Mouse (Mus musculus): ENCODE measurements at regions not wholly inside any gene's neighbourhood (a gene's known extent, or its start where the extent isn't known, plus 50 kb on each side); places are given as distances from the start of the nearest gene placed in this dataset.
A peak's percentile ranks its signal among the peaks of the same experiment; 100 is the strongest.

GRCm38 (mm10) chr2:129883417-129883816 lies 83.1 kb downstream of the Stk35 start:
- intact Hi-C loops (cut with DNase I), result no loop called here
- DNase-seq (ENCODE audit: extremely low spot score in 1 of 2, low spot score in 2 of 2), result peak in 1 of 2 experiments; percentile 58

DNA sequence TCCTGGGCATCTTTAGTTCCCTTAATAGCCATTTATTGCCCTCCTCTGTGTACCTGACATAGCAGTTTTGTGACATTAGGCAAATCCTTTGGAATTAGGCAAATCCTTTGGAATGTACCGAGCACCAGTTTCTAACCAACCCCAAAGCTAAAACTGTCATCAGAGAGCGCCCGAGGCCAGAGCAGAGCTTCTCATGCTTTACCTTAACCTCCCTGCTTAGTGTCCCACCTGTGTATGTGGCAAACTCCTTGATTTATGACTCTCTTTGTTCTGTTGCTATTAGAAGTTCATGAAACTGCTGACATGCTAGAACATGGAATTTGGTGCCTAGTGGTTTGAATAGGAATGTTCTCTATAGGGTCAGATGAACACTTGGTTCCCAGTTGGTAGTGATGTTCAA lies 84.0 kb downstream of the Stk35 start:
- DNase-seq (ENCODE audit: extremely low spot score in 1 of 2, low spot score in 2 of 2), result no peak
- intact Hi-C loops (cut with DNase I), result no loop called here

- intact Hi-C loops (cut with DNase I), result no loop called here
- peak in 1 of 2 experiments; percentile 53 for DNase-seq (ENCODE audit: extremely low spot score in 1 of 2, low spot score in 2 of 2)
These were observed 85.2 kb downstream of the Stk35 start for GRCm38 (mm10) chr2:129885536-129885935.

- intact Hi-C loops (cut with DNase I), result no loop called here
These were observed 92.9 kb downstream of the Stk35 start for GRCm38 (mm10) chr2:129893231-129893630.

DNA sequence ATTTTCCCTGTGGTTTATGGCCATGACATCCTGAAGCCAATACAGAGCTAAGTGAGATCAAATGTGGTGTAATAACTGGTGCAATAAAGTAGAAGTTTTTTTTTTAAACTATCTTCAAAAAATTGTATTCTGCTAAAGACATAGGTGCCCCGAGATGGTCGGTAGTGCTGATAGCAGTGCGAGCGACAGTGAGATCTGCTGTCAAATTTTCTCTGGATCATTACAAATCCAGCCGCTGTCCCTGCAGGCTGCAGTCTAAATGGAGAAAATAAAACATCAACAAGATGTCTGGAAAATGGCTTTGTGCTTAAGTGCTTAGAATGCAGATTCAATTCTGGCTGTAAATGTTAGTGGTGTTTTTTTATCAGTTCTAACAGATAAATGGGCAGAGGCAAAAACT lies 93.5 kb downstream of the Stk35 start:
- intact Hi-C loops (cut with DNase I), result no loop called here
- no peak for DNase-seq (ENCODE audit: extremely low spot score in 1 of 2, low spot score in 2 of 2)

More at GRCm38 (mm10) chr2:129893231-129893630, 92.9 kb downstream of the Stk35 start:
- no peak for DNase-seq (ENCODE audit: extremely low spot score in 1 of 2, low spot score in 2 of 2)

DNA sequence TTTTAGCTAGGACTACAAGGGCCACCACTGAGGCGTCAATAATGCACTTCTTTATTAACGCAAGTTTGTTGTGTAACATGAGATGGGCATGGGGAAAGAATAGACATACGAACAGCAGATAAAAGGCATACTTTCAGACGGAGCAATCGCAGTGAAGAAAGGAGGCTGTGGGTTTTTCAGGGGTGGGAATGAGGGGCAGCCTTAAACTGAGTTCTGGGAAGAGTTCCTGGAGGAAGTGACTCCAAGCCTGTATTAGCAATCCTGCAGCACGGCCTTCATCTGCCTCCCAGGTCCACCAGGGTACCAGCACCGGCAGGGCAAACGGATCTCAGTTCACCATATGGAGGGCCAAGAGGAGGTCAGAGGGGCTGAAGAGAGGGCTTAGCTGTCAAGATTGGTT lies 94.6 kb downstream of the Stk35 start:
- DNase-seq (ENCODE audit: extremely low spot score in 1 of 2, low spot score in 2 of 2), result no peak
- intact Hi-C loops (cut with DNase I), result no loop called here

DNA sequence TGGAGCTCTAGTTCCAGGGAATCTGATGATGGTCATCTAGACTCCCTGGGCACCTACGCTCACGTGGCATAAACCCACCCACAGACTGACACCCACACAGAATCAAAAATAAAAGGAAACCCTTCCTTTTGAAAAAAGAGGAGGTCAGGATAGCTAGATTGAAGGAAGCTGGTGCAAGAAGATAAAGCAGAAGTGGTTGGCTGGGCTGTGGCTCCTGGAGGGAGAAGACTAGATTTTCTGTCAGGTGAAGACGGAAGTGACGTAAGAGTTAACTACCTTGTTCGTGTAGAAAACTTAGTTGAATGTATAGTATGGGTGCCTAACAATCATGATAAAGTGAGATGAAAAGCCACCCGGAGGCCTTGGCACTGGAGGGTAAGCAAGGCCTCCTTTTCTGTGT lies 95.1 kb downstream of the Stk35 start:
- DNase-seq (ENCODE audit: extremely low spot score in 1 of 2, low spot score in 2 of 2), result no peak
- intact Hi-C loops (cut with DNase I), result no loop called here

- DNase-seq (ENCODE audit: extremely low spot score in 1 of 2, low spot score in 2 of 2), result no peak
- intact Hi-C loops (cut with DNase I), result no loop called here
These were observed 96.4 kb downstream of the Stk35 start for GRCm38 (mm10) chr2:129896696-129897095.

DNA sequence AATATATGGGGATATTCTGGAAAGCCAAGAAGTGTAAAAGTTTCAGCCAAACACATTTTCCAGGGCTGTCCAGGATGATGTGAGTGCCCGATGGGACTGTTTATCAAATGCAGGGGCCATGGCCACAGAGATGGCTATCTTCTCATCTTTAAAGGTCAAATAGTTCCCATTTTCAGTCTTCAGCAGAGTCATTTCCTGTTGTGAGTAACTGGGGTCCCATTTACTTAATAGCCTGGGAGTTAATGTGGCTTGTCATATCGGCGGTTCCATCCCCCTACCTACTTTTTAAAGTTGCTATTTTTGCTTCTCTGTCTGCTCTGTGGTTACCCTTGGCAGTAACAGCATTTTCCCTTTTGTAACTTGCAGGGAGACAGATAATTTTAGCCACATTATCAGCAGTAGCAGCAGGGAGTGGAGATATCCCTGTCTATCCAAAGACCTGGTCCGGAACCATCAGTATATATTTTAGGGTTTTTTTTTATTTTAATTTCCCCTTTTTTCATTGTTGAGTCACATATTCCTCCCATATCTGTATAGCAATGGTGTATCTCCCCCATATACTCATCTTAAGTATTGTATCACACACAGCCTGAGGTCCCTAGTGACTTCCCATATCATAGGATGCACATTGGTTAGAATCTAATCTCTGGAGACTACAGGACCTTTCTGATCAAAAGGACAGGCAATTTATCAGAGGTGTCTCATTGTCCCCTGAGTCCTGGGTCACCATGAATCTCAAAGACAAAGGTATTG lies 103.2 kb downstream of the Stk35 start:
- intact Hi-C loops (cut with DNase I), result loop anchor here (2.0 kb wide), 2 partner anchors 155 to 265 kb away; no protein-coding TSS in a partner anchor
- no peak for DNase-seq (ENCODE audit: extremely low spot score in 1 of 2, low spot score in 2 of 2)

GRCm38 (mm10) chr2:129904753-129905152 lies 104.4 kb downstream of the Stk35 start:
- DNase-seq (ENCODE audit: extremely low spot score in 1 of 2, low spot score in 2 of 2), result peak in 1 of 2 experiments; percentile 35
- intact Hi-C loops (cut with DNase I), result loop anchor here (2.0 to 5.0 kb wide), 2 partner anchors 93 to 154 kb away; no protein-coding TSS in a partner anchor

DNA sequence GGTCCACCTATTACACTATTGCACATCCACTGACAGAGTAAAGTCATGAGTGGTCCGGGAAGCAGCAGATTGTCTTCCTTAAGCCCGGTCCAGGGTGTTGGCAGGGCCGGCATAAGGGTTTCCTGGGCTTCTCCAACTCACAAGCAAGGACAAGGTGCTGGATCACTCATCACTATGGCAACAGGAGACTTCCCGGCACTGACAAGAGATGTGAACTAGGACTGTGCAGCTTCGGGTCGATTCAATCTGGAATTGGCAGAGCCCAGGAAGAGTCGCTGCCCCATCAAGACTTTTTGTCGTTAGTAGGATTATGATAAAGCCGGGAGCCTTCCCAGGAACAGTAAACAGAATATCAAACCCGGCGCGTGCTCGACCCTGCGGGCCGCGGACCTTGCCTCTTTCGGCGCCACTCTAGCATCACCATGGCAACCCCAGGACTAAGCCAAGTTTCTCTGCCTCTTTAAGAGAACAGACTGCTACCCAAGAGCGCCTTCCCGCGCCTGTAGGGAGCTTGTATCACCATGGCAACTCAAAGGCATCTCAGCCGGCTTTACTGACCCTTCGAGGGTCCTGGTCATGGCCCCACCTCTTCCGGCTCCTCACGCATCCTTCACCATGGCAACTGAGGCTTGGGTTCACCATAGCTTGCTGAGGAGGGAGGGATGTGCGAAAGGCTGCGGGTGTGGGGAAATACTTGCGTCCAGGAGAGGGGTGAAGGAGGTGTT lies 103.3 kb upstream of the Tgm3 start:
- intact Hi-C loops (cut with DNase I), result loop anchor here (5.0 kb wide), 1 partner anchor 88 kb away; no protein-coding TSS in a partner anchor
- peak; percentile 56 to 74 for DNase-seq (ENCODE audit: extremely low spot score in 1 of 2, low spot score in 2 of 2)

GRCm38 (mm10) chr2:129911203-129911921 lies 100.8 kb upstream of the Tgm3 start:
- no peak for DNase-seq (ENCODE audit: extremely low spot score in 1 of 2, low spot score in 2 of 2)
- intact Hi-C loops (cut with DNase I), result no loop called here

GRCm38 (mm10) chr2:129912556-129912955 lies 99.6 kb upstream of the Tgm3 start:
- no peak for DNase-seq (ENCODE audit: extremely low spot score in 1 of 2, low spot score in 2 of 2)
- intact Hi-C loops (cut with DNase I), result no loop called here

DNA sequence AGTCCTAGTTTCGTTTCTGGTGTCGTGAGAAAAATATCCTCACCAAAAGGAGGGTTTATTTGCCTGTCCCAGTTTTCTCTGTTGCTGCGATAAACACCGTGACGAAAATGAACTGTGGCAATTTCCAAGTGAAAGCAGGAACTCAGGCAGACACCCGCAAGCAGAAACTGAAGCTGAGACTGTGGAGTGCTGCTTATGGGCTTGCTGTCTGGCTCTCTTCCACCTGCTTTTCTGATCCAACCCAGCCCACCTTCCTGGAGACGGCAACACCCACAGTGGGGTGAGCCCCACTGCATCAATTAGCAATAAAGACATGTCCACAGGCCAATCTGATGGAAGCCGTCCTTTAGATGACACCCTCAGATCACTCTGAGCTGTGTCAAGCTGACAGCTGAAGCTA lies 97.9 kb upstream of the Tgm3 start:
- intact Hi-C loops (cut with DNase I), result no loop called here

DNA sequence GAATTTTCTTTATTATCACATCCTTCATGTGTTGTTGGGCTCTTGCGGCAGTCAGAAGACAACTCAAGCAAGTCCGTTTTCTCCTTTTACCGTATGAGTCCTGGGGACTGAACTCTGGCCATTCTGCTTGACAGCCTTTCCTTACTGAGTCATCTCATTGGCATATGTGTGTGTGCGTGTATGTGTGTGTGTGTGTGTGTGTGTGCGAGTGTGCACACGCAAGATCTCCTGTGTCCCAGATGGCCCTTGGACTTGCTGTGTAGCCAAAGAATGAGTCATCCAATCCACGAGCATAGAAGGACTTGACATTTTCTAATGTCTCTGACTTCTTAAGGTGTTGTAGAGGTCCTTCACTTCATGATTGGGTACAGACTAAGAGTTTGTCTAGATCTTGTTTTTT lies 95.7 kb upstream of the Tgm3 start:
- intact Hi-C loops (cut with DNase I), result no loop called here
- no peak for DNase-seq (ENCODE audit: extremely low spot score in 1 of 2, low spot score in 2 of 2)

More for the DNA sequence above, 97.9 kb upstream of the Tgm3 start:
- DNase-seq (ENCODE audit: extremely low spot score in 1 of 2, low spot score in 2 of 2), result peak in 1 of 2 experiments; percentile 39

DNA sequence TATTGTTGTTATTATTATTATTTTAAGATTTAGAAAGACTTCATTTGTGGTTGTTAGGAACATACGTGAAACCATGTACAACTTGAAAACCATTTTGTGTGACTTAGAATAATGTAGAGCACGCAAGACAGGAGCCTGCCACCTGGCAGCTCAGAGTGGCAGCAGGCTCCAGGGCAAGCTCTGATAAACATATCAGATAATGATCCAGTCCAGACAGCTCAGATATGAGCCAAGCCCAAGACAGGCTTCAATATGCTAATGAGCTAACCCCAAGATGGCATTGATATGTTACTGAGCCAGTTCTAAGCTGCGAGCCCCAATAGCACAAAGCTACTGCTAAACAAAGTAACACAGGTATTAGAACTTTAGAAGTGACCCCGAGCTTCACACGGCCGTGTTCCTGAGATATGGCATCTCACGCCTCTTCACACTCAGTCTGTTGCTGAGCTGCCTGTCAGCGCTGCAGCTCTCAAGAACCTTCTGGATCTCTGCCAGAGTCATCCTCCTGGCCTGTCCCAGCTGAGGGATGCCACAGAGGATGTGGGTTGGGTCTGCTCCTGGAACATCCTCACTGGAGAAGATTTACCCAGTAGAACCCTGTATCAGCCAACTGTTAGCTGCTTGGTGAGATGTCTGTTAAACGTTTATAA lies 93.9 kb upstream of the Tgm3 start:
- no peak for DNase-seq (ENCODE audit: extremely low spot score in 1 of 2, low spot score in 2 of 2)
- intact Hi-C loops (cut with DNase I), result no loop called here

- intact Hi-C loops (cut with DNase I), result no loop called here
- no peak for DNase-seq (ENCODE audit: extremely low spot score in 1 of 2, low spot score in 2 of 2)
These were observed 92.6 kb upstream of the Tgm3 start for GRCm38 (mm10) chr2:129919551-129919950.

GRCm38 (mm10) chr2:129927218-129927617 lies 84.9 kb upstream of the Tgm3 start:
- intact Hi-C loops (cut with DNase I), result no loop called here
- no peak for DNase-seq (ENCODE audit: extremely low spot score in 1 of 2, low spot score in 2 of 2)

GRCm38 (mm10) chr2:129933578-129933977 lies 78.6 kb upstream of the Tgm3 start:
- DNase-seq (ENCODE audit: extremely low spot score in 1 of 2, low spot score in 2 of 2), result no peak
- intact Hi-C loops (cut with DNase I), result no loop called here
